9 mouse cellular contexts compared by ENCODE assay signal in genomic region chr9:87738766-87739542, GRCm38 (mm10). TPM values are rescaled to one million over a fixed set of nuclear protein-coding genes. Genes with fewer than 3 reads are reported as not detected.
A peak's percentile ranks its signal among the peaks of the same experiment; 100 is the strongest.
DNase-seq lines count a peak whose midpoint lies in the region; ATAC-seq and TF ChIP-seq lines count a peak whose summit lies in the region.
"Had no signal": no experiment of that assay in that cellular context is flagged by ENCODE, and none has a peak within 500 bp of the region (broad histone marks: within the 10 kb centered on the region; RNA-seq: fewer than 3 reads in every experiment).

No protein-coding gene starts in this region.

- intact Hi-C loops in left cerebral cortex, adult 2 months (cut with DNase I), result no loop called here

- no peak for DNase-seq in left cerebral cortex, adult 2 months (ENCODE audit: extremely low spot score in 1 of 2, low spot score in 2 of 2)
- no peak for DNase-seq in left cerebral cortex, adult 9 months (ENCODE audit: low spot score in 2 of 2)
- peak; percentile 32 for DNase-seq in embryonic facial prominence, embryonic 11.5 days (ENCODE audit: low spot score)
- peak; percentile 62 for DNase-seq in hindbrain, embryonic 11.5 days (ENCODE audit: low spot score)
- DNase-seq in cerebellum, adult 11 months, result no peak
- DNase-seq in lung, postnatal 10 days, result no peak
- DNase-seq: gastrocnemius, postnatal 14 days had no signal

- H3K36me3 ChIP-seq in embryonic facial prominence, embryonic 11.5 days (replicated peaks; ENCODE audit: control insufficient read depth, insufficient read depth, low read depth, low read length), result no peaks in the 10 kb centered on the region
- no peaks in the 10 kb centered on the region for H3K36me3 ChIP-seq in hindbrain, embryonic 11.5 days (ENCODE audit: control insufficient read depth, insufficient read depth, low read length)
- no peaks in the 10 kb centered on the region for H3K36me3 ChIP-seq in neural tube, embryonic 12.5 days

- under 1% methylated on average over 39 of the region's 39 CpGs for WGBS in embryonic facial prominence, embryonic 11.5 days
- under 1% methylated on average over 39 of the region's 39 CpGs for WGBS in hindbrain, embryonic 11.5 days
- WGBS in neural tube, embryonic 12.5 days, result under 1% methylated on average over 39 of the region's 39 CpGs

- no peak for ATAC-seq in embryonic facial prominence, embryonic 11.5 days (replicated peaks; ENCODE audit: insufficient number of reproducible peaks, low FRiP score, low TSS enrichment, low read depth)
- ATAC-seq in hindbrain, embryonic 11.5 days (ENCODE audit: low FRiP score), result no peak
- ATAC-seq in neural tube, embryonic 12.5 days (ENCODE audit: low FRiP score, low read depth), result no peak
- ATAC-seq in monocyte, adult 5-6 weeks (replicated peaks; ENCODE audit: insufficient number of reproducible peaks, low FRiP score, low TSS enrichment, poor library complexity, severe bottlenecking), result no peak

- H3K4me2 ChIP-seq in embryonic facial prominence, embryonic 11.5 days (ENCODE audit: low read depth, low read length), result peak overlapping the region; percentile 11; the same call in 1 of the 2 replicates
- peak overlapping the region; percentile 38 for H3K4me2 ChIP-seq in hindbrain, embryonic 11.5 days (replicated peaks; ENCODE audit: low read depth, low read length)
- peak overlapping the region; percentile 51 for H3K4me2 ChIP-seq in neural tube, embryonic 12.5 days (replicated peaks)

- H3K9ac ChIP-seq in embryonic facial prominence, embryonic 11.5 days (replicated peaks; ENCODE audit: low read length), result no peak overlapping the region
- H3K9ac ChIP-seq in hindbrain, embryonic 11.5 days (ENCODE audit: low read depth, low read length), result no peak overlapping the region
- H3K9ac ChIP-seq in neural tube, embryonic 12.5 days, result no peak overlapping the region

- no peak overlapping the region for H3K27ac ChIP-seq in left cerebral cortex, adult 2 months
- no peak overlapping the region for H3K27ac ChIP-seq in embryonic facial prominence, embryonic 11.5 days (replicated peaks; ENCODE audit: low read depth, low read length)
- H3K27ac ChIP-seq in hindbrain, embryonic 11.5 days (ENCODE audit: low read depth, low read length), result no peak overlapping the region
- H3K27ac ChIP-seq in neural tube, embryonic 12.5 days, result no peak overlapping the region

- no peaks in the 10 kb centered on the region for H3K9me3 ChIP-seq in embryonic facial prominence, embryonic 11.5 days (replicated peaks; ENCODE audit: control insufficient read depth, low read length)
- H3K9me3 ChIP-seq in hindbrain, embryonic 11.5 days (ENCODE audit: control insufficient read depth, low read length), result no peaks in the 10 kb centered on the region
- no peaks in the 10 kb centered on the region for H3K9me3 ChIP-seq in neural tube, embryonic 12.5 days

- peaks cover 47% of the 10 kb centered on the region for H3K27me3 ChIP-seq in embryonic facial prominence, embryonic 11.5 days (ENCODE audit: control insufficient read depth, insufficient read depth, low read length)
- H3K27me3 ChIP-seq in hindbrain, embryonic 11.5 days (ENCODE audit: control insufficient read depth, insufficient read depth, low read length), result peaks cover 65% of the 10 kb centered on the region
- H3K27me3 ChIP-seq in neural tube, embryonic 12.5 days (replicated peaks), result peaks cover 79% of the 10 kb centered on the region

- H3K4me1 ChIP-seq in embryonic facial prominence, embryonic 11.5 days (ENCODE audit: control insufficient read depth, insufficient read depth, low read length), result peaks cover 4% of the 10 kb centered on the region
- peaks cover 7% of the 10 kb centered on the region for H3K4me1 ChIP-seq in hindbrain, embryonic 11.5 days (replicated peaks; ENCODE audit: control insufficient read depth, insufficient read depth, low read length)
- peaks cover 14% of the 10 kb centered on the region for H3K4me1 ChIP-seq in neural tube, embryonic 12.5 days

- TF ChIP-seq CTCF in left cerebral cortex, adult 2 months (IDR thresholded peaks at IDR 0.05), result no peak

- peak overlapping the region; percentile 9; the same call in 1 of the 2 replicates for H3K4me3 ChIP-seq in left cerebral cortex, adult 2 months
- H3K4me3 ChIP-seq in embryonic facial prominence, embryonic 11.5 days (ENCODE audit: low read depth, low read length), result no peak overlapping the region
- H3K4me3 ChIP-seq in hindbrain, embryonic 11.5 days (ENCODE audit: low read depth, low read length), result no peak overlapping the region
- 0 out of 2 replicates have a peak overlapping the region, but pooled peaks have one; percentile 5 for H3K4me3 ChIP-seq in neural tube, embryonic 12.5 days

RNA-seq across cellular contexts. Expression of gene Tbx18, which starts 7.9 kb away (rescaled TPM):
- 1 to 10 TPM; 1.7 to 2.5 TPM for total RNA-seq in left cerebral cortex, adult 2 months (2021)
- polyA plus RNA-seq in embryonic facial prominence, embryonic 11.5 days (2014; fragmentation: Nextera tagmentation; extraction: Ambion mirVana), result 3.9 and 4.1 TPM in 2 replicates
- 2.8 and 3.4 TPM in 2 replicates for polyA plus RNA-seq in hindbrain, embryonic 11.5 days (2014; fragmentation: Nextera tagmentation; extraction: Ambion mirVana)
- 1.9 and 2.4 TPM in 2 replicates for polyA plus RNA-seq in neural tube, embryonic 12.5 days (2016; fragmentation: Nextera tagmentation; extraction: Ambion mirVana)
- total RNA-seq in monocyte, adult 5-6 weeks (2017), result not detected in 3 replicates

Comparison
In these comparisons a context has a peak if more than half of its experiments do, and no peak if none do; other contexts are left out.
1. DNase-seq: peak in embryonic facial prominence, embryonic 11.5 days (single experiment) and hindbrain, embryonic 11.5 days (single experiment); none in left cerebral cortex, adult 2 months (0 of 2), left cerebral cortex, adult 9 months (0 of 2), cerebellum, adult 11 months (single experiment) and lung, postnatal 10 days (single experiment).
2. H3K4me3 ChIP-seq: peak in left cerebral cortex, adult 2 months (single experiment) and neural tube, embryonic 12.5 days (single experiment); none in embryonic facial prominence, embryonic 11.5 days (single experiment) and hindbrain, embryonic 11.5 days (single experiment).
3. Peak in every context shown above with its lines, with median percentiles within 50 percentile points of each other: H3K4me2 ChIP-seq.